7 mouse cellular contexts compared by ENCODE assay signal in the genomic region with DNA sequence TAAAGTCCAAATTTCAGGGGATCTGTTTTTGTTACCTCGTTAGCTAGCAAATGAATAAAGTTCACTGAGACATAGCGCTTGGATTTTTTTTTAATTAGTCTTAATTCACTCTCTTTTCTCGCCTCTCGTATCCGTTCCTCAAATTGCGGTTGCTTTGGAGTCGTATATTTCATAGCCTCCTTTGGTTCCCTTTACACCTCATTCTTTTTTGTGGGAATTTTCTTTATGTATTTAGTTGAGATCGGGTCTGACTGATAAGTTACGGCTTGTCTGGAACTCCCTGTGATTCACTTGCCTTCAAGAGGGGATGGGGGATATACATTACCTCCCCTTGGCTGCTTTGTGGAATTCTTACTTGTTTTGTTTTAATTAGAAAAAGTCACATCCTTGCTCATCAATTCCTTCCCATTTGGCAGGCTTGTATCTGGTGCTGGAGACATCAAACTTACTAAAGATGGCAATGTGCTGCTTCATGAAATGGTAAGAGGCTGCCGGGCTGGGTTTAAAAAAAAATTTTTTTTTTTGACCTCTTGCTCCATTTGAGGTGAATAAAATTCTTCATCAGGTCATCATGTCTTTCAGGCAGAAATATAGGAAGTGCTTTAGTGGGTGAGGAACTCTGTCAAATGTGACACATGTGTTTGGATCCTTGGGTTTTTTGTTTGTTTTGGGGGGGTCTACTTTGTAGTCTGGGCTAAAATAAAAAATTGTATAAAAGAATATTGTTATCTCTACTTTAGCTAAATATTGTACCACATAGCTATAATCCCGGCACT. TPM values are rescaled to one million over a fixed set of nuclear protein-coding genes. Genes with fewer than 3 reads are reported as not detected.
DNase-seq lines count a peak whose midpoint lies in the region; ATAC-seq and TF ChIP-seq lines count a peak whose summit lies in the region.

No protein-coding gene starts in this region.

- H3K4me2 ChIP-seq in lung, embryonic 15.5 days: peak overlapping the region; percentile 64
- peak overlapping the region; percentile 76 for H3K4me2 ChIP-seq in limb, embryonic 11.5 days (ENCODE audit: low read depth, severe bottlenecking)

- no peak for ATAC-seq in lung, embryonic 15.5 days (ENCODE audit: borderline replicate concordance, extremely low read depth, low FRiP score, low TSS enrichment)
- ATAC-seq in limb, embryonic 11.5 days (ENCODE audit: insufficient number of reproducible peaks, low FRiP score, low TSS enrichment, low read depth): no peak

- TF ChIP-seq POLR2A in olfactory bulb, adult 2 months (IDR thresholded peaks at IDR 0.05; ENCODE audit: insufficient read depth, low read depth, low read length): no peak

- peak overlapping the region; percentile 94 for H3K9ac ChIP-seq in lung, embryonic 15.5 days
- H3K9ac ChIP-seq in limb, embryonic 11.5 days (ENCODE audit: low read length): peak overlapping the region; percentile 97

- H3K27me3 ChIP-seq in lung, embryonic 15.5 days: no peaks in the 10 kb centered on the region
- H3K27me3 ChIP-seq in forebrain, embryonic 10.5 days (ENCODE audit: poor library complexity, severe bottlenecking): no peaks in the 10 kb centered on the region
- no peaks in the 10 kb centered on the region for H3K27me3 ChIP-seq in limb, embryonic 11.5 days (ENCODE audit: control insufficient read depth, insufficient read depth, low read length)

- H3K36me3 ChIP-seq in lung, embryonic 15.5 days: peaks cover 43% of the 10 kb centered on the region
- H3K36me3 ChIP-seq in forebrain, embryonic 10.5 days (replicated peaks): peaks cover 47% of the 10 kb centered on the region
- peaks cover 24% of the 10 kb centered on the region for H3K36me3 ChIP-seq in limb, embryonic 11.5 days (ENCODE audit: control insufficient read depth, insufficient read depth, low read length)

- no peak for TF ChIP-seq CTCF in olfactory bulb, adult 2 months (IDR thresholded peaks at IDR 0.05; ENCODE audit: insufficient read depth, low read depth, low read length)

- H3K27ac ChIP-seq in lung, embryonic 15.5 days: peak overlapping the region; percentile 99; the same call in 1 of the 2 replicates
- H3K27ac ChIP-seq in forebrain, embryonic 10.5 days: peak overlapping the region; percentile 98
- no peak overlapping the region; the same call in 1 of the 2 replicates for H3K27ac ChIP-seq in limb, embryonic 11.5 days (replicated peaks; ENCODE audit: low read depth, low read length)
- peak overlapping the region; percentile 85; the same call in 1 of the 2 replicates for H3K27ac ChIP-seq in olfactory bulb, adult 2 months (ENCODE audit: insufficient read depth, low read depth, low read length)

- no peaks in the 10 kb centered on the region for H3K9me3 ChIP-seq in lung, embryonic 15.5 days
- H3K9me3 ChIP-seq in forebrain, embryonic 10.5 days: no peaks in the 10 kb centered on the region
- H3K9me3 ChIP-seq in limb, embryonic 11.5 days (ENCODE audit: control insufficient read depth, low read length): no peaks in the 10 kb centered on the region

- H3K4me3 ChIP-seq in lung, embryonic 15.5 days: peak overlapping the region; percentile 90
- H3K4me3 ChIP-seq in forebrain, embryonic 10.5 days: peak overlapping the region; percentile 96
- peak overlapping the region; percentile 99 for H3K4me3 ChIP-seq in limb, embryonic 11.5 days (ENCODE audit: low read depth, low read length)
- H3K4me3 ChIP-seq in olfactory bulb, adult 2 months (ENCODE audit: insufficient read depth, low read depth, low read length): peak overlapping the region; percentile 95

- no peak for DNase-seq in lung, adult 18-20 months
- no peak for DNase-seq in forebrain, embryonic 10.5 days (ENCODE audit: extremely low spot score, low spot score)
- no peak for DNase-seq in limb, embryonic 11.5 days (ENCODE audit: low spot score)
- no peak for DNase-seq in cerebellum, adult 18-20 months
- DNase-seq in cerebellum, postnatal 14 days: no peak

- 6% methylated on average over 11 of the region's 11 CpGs for WGBS in lung, embryonic 15.5 days
- WGBS in forebrain, embryonic 10.5 days: 16% methylated on average over 11 of the region's 11 CpGs
- WGBS in limb, embryonic 11.5 days: 12% methylated on average over 11 of the region's 11 CpGs
- WGBS in olfactory bulb, adult 2 months: 10% methylated on average over 11 of the region's 11 CpGs

- peaks cover 15% of the 10 kb centered on the region; the same call in 1 of the 2 replicates for H3K4me1 ChIP-seq in lung, embryonic 15.5 days
- peaks cover 25% of the 10 kb centered on the region for H3K4me1 ChIP-seq in forebrain, embryonic 10.5 days
- H3K4me1 ChIP-seq in limb, embryonic 11.5 days (ENCODE audit: control insufficient read depth, insufficient read depth, low read length): peaks cover 9% of the 10 kb centered on the region; the same call in 1 of the 2 replicates
- peaks cover 4% of the 10 kb centered on the region; the same call in 1 of the 2 replicates for H3K4me1 ChIP-seq in olfactory bulb, adult 2 months (ENCODE audit: control insufficient read depth, insufficient read depth, low read length)

RNA-seq across cellular contexts. Expression of gene Psph, which starts 0.8 kb away (rescaled TPM):
- polyA plus RNA-seq in lung, embryonic 15.5 days (2015; fragmentation: Nextera tagmentation; extraction: Ambion mirVana): 30.4 and 31.9 TPM in 2 replicates
- 42.1 and 44.9 TPM in 2 replicates for polyA plus RNA-seq in forebrain, embryonic 10.5 days (2016; fragmentation: Nextera tagmentation; extraction: Ambion mirVana)
- polyA plus RNA-seq in limb, embryonic 11.5 days (2014; fragmentation: Nextera tagmentation; extraction: Ambion mirVana): 29.6 and 31.5 TPM in 2 replicates
- not detected in 2 replicates for polyA plus RNA-seq in olfactory bulb, adult 2 months (2012; ENCODE audit: insufficient read depth, insufficient read length, low replicate concordance, missing spikeins)

RNA-seq across cellular contexts. Expression of gene Sumf2, which starts 58.8 kb away (rescaled TPM):
- polyA plus RNA-seq in lung, embryonic 15.5 days (2015; fragmentation: Nextera tagmentation; extraction: Ambion mirVana): 42.9 and 48.3 TPM in 2 replicates
- polyA plus RNA-seq in forebrain, embryonic 10.5 days (2016; fragmentation: Nextera tagmentation; extraction: Ambion mirVana): 42.2 and 46.3 TPM in 2 replicates
- 51.9 and 52.9 TPM in 2 replicates for polyA plus RNA-seq in limb, embryonic 11.5 days (2014; fragmentation: Nextera tagmentation; extraction: Ambion mirVana)
- not detected in 2 replicates for polyA plus RNA-seq in olfactory bulb, adult 2 months (2012; ENCODE audit: insufficient read depth, insufficient read length, low replicate concordance, missing spikeins)

Comparison
In these comparisons a context has a peak if more than half of its experiments do, and no peak if none do; other contexts are left out.
1. RNA of gene Psph, which starts 0.8 kb away (polyA plus RNA-seq): 42.1 to 44.9 TPM in forebrain, embryonic 10.5 days, 30.4 to 31.9 TPM in lung, embryonic 15.5 days and 29.6 to 31.5 TPM in limb, embryonic 11.5 days; not detected in olfactory bulb, adult 2 months; every median in the first group is over 10 times any median in the second.
2. Peak in every context shown above with its lines, with median percentiles within 50 percentile points of each other: H3K4me3 ChIP-seq.